Mouse (Mus musculus) hindbrain, embryonic 14.5 days (tissue): ENCODE data around the gene Pkn1. TPM values are rescaled to one million over a fixed set of nuclear protein-coding genes. Genes with fewer than 3 reads are reported as not detected.

Source experiments
- ATAC-seq: fragments of 200-750 bp; cut with Nextera tagmentation; 2 replicates; pipeline ENCODE4 v1.8.0; 2017; ENCODE audit warnings: moderate number of reproducible peaks, mild to moderate bottlenecking, moderate TSS enrichment, moderate library complexity; ENCODE audit not compliant: low FRiP score
- DNase-seq: peaks from one replicate; pipeline ENCODE4 v3.0.0-alpha.2; 2015; ENCODE audit warnings: low spot score
- H3K27ac ChIP-seq: fragments of 300-500 bp; sonication (generic); 2 replicates; pipeline ENCODE4 v1.5.1; 2014; ENCODE audit warnings: mild to moderate bottlenecking, moderate library complexity
- H3K27me3 ChIP-seq: fragments of 300-500 bp; sonication (generic); 2 replicates; pipeline ENCODE4 v1.6.1; 2014; ENCODE audit warnings: mild to moderate bottlenecking, low read length, mixed read lengths; ENCODE audit not compliant: control insufficient read depth, insufficient read depth
- H3K36me3 ChIP-seq: fragments of 300-500 bp; sonication (generic); replicated peaks from 2 replicates; pipeline ENCODE4 v1.6.1; 2014; ENCODE audit not compliant: control insufficient read depth, insufficient read depth
- H3K4me1 ChIP-seq: fragments of 300-500 bp; sonication (generic); replicated peaks from 2 replicates; pipeline ENCODE4 v1.6.1; 2014; ENCODE audit warnings: antibody characterized with exemption, low read length, mixed read lengths; ENCODE audit not compliant: control insufficient read depth, insufficient read depth
- H3K4me2 ChIP-seq: fragments of 300-500 bp; sonication (generic); replicated peaks from 2 replicates; pipeline ENCODE4 v1.6.1; 2014; ENCODE audit warnings: mild to moderate bottlenecking, moderate library complexity
- H3K4me3 ChIP-seq: fragments of 300-500 bp; sonication (generic); replicated peaks from 2 replicates; pipeline ENCODE4 v1.5.1; 2014; ENCODE audit warnings: mild to moderate bottlenecking, low read length
- H3K9ac ChIP-seq: fragments of 300-500 bp; sonication (generic); 2 replicates; pipeline ENCODE4 v1.6.1; 2014
- H3K9me3 ChIP-seq: fragments of 300-500 bp; sonication (generic); 2 replicates; pipeline ENCODE4 v1.6.1; 2016; ENCODE audit warnings: low read length; ENCODE audit not compliant: control insufficient read depth
- WGBS: fragments of 180-500 bp; shearing (Covaris S2); extraction: QIAGEN DNeasy Blood & Tissue Kit; methylation state at CpG from one replicate; pipeline ENCODE4 v1.1.7; 2014; 5-methylcytosine and 5-hydroxymethylcytosine counted together
- polyA plus RNA-seq: library from polyadenylated mRNA; unstranded; fragments of >200 nt; fragmentation: Nextera tagmentation; extraction: Ambion mirVana; gene quantifications from 2 replicates; pipeline ENCODE4 v1.2.1, GENCODE M21; 2014

Gene Pkn1
- polyA plus RNA-seq, 1 experiment from 2014 or later, result 30.4 TPM

GRCm38 (mm10) chr8:83739711-83740468 lies 40.9 kb upstream of the Pkn1 start:
- H3K36me3 ChIP-seq, result no peaks in the 10 kb centered on the region
- H3K9ac ChIP-seq, result no peak overlapping the region
- H3K27ac ChIP-seq, result no peak overlapping the region
- H3K4me1 ChIP-seq, result no peaks in the 10 kb centered on the region
- DNase-seq (no peak), ATAC-seq (no peak)
- H3K4me2 ChIP-seq, result peak overlapping the region; percentile 87
- H3K27me3 ChIP-seq, result peaks cover 22% of the 10 kb centered on the region
- no peaks in the 10 kb centered on the region for H3K9me3 ChIP-seq
- H3K4me3 ChIP-seq, result no peak overlapping the region
- 46% methylated on average over 8 of the region's 8 CpGs for WGBS

- ATAC-seq, result no peak
- WGBS, result 77% methylated on average over 10 of the region's 10 CpGs
- no peaks in the 10 kb centered on the region for H3K36me3 ChIP-seq
- no peak overlapping the region for H3K9ac ChIP-seq
- H3K4me3 ChIP-seq, result no peak overlapping the region
- peaks cover 22% of the 10 kb centered on the region for H3K27me3 ChIP-seq
- DNase-seq, result no peak
- H3K27ac ChIP-seq, result no peak overlapping the region
- no peaks in the 10 kb centered on the region for H3K9me3 ChIP-seq
- no peaks in the 10 kb centered on the region for H3K4me1 ChIP-seq
- H3K4me2 ChIP-seq, result peak overlapping the region; percentile 87
These were observed 40.2 kb upstream of the Pkn1 start for GRCm38 (mm10) chr8:83738949-83739710.

DNA sequence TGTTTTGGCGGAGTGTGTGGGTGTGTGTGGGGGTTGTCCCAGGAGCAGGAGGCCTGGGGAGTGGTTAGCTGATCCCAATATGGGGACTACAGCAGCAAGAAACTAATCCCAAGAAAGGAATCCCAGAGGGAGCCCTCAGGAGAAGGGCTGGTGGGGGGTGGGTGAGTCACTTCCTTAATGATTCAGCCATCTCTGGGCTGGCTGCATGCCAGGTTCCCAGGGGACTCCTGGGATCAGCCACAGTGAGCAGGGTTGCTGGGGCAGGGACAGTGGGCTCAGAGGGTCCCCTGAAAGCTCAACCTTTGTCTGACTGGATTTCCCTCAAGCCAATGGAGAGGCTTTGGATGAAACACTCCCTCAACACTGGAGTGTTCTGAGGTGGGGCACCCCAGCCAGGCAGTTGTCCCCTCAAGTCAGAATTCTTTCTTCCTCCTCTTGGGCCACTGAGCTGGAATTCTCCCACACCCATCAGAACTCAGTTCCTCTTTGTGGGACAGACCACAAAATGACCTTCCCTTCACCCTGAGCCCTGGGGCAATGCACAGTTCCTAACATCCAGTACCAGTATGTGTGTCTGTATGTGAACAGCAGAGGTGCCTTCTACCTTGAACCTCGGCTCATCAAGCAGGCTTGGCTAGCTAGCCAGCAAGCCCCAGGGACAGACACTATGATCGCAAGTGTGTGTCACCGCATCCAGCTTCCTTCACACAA lies 39.0 kb upstream of the Pkn1 start:
- no peak for DNase-seq
- 84% methylated on average over 4 of the region's 4 CpGs for WGBS
- ATAC-seq, result no peak
- no peaks in the 10 kb centered on the region for H3K9me3 ChIP-seq
- H3K27me3 ChIP-seq, result peaks cover 22% of the 10 kb centered on the region
- H3K4me2 ChIP-seq, result no peak overlapping the region
- no peak overlapping the region for H3K4me3 ChIP-seq
- H3K9ac ChIP-seq, result no peak overlapping the region
- H3K4me1 ChIP-seq, result no peaks in the 10 kb centered on the region
- H3K36me3 ChIP-seq, result no peaks in the 10 kb centered on the region
- H3K27ac ChIP-seq, result no peak overlapping the region

- 89% methylated on average over 4 of the region's 4 CpGs for WGBS
- H3K27me3 ChIP-seq, result peaks cover 22% of the 10 kb centered on the region
- H3K4me2 ChIP-seq, result no peak overlapping the region
- no peaks in the 10 kb centered on the region for H3K36me3 ChIP-seq
- no peak overlapping the region for H3K9ac ChIP-seq
- DNase-seq (no peak), ATAC-seq (no peak)
- H3K9me3 ChIP-seq, result no peaks in the 10 kb centered on the region
- H3K4me3 ChIP-seq, result no peak overlapping the region
- no peaks in the 10 kb centered on the region for H3K4me1 ChIP-seq
- H3K27ac ChIP-seq, result no peak overlapping the region
These were observed 38.4 kb upstream of the Pkn1 start for GRCm38 (mm10) chr8:83737346-83737745.

- no peak overlapping the region for H3K27ac ChIP-seq
- no peak overlapping the region for H3K4me2 ChIP-seq
- WGBS, result 97% methylated on average over 4 of the region's 4 CpGs
- no peaks in the 10 kb centered on the region for H3K36me3 ChIP-seq
- no peak for DNase-seq
- H3K4me3 ChIP-seq, result no peak overlapping the region
- H3K27me3 ChIP-seq, result peaks cover 19% of the 10 kb centered on the region
- no peak for ATAC-seq
- no peaks in the 10 kb centered on the region for H3K4me1 ChIP-seq
- no peaks in the 10 kb centered on the region for H3K9me3 ChIP-seq
- H3K9ac ChIP-seq, result no peak overlapping the region
These were observed 37.7 kb upstream of the Pkn1 start for GRCm38 (mm10) chr8:83736681-83737080.

DNA sequence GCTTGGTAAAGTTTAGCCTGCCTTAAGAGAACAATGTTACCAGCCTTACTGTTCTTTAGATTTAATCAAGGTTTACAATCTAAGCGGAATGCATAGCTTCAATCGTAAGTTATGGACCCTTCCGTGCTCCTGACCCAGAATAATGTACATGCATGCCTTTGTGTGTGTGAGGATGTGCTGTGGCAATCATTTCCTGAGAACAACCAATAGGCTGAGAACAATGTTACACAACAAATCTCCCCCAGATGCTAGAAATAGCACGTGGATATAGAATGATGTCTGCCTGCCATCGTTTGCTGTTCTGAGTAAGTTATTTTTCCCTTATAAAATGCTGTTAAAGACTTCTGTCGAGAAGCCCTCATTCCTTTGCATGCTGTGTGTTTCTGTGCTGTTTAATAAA lies 33.9 kb upstream of the Pkn1 start:
- H3K27ac ChIP-seq, result no peak overlapping the region
- no peak overlapping the region for H3K9ac ChIP-seq
- no peak overlapping the region for H3K4me3 ChIP-seq
- 85% methylated on average over 6 of the region's 6 CpGs for WGBS
- no peaks in the 10 kb centered on the region for H3K4me1 ChIP-seq
- no peak for DNase-seq
- no peaks in the 10 kb centered on the region for H3K9me3 ChIP-seq
- H3K4me2 ChIP-seq, result no peak overlapping the region
- ATAC-seq, result no peak
- H3K27me3 ChIP-seq, result no peaks in the 10 kb centered on the region
- no peaks in the 10 kb centered on the region for H3K36me3 ChIP-seq

DNA sequence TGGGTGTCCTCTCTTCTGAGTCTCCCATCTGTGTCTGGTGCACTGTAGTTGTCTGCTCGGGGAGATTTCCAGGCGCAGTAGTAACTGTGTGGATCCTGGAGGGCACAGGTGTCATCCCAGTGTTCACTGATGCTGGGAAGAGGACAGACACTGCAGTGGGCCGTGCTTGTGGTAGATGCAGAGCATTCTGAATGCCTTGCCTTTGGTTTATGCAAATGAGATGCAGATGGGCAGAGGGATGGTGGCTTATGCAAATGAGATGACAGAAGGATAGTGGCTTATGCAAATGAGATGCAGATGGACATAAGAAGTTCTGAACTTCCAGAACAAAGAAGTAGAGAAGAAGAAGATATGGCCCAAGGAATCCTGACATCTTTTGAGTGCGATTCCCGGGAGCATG lies 32.9 kb upstream of the Pkn1 start:
- H3K36me3 ChIP-seq, result no peaks in the 10 kb centered on the region
- H3K27me3 ChIP-seq, result no peaks in the 10 kb centered on the region
- H3K27ac ChIP-seq, result no peak overlapping the region
- no peak overlapping the region for H3K9ac ChIP-seq
- 68% methylated on average over 5 of the region's 5 CpGs for WGBS
- no peak overlapping the region for H3K4me3 ChIP-seq
- no peaks in the 10 kb centered on the region for H3K4me1 ChIP-seq
- no peak for ATAC-seq
- no peak for DNase-seq
- H3K4me2 ChIP-seq, result no peak overlapping the region
- H3K9me3 ChIP-seq, result no peaks in the 10 kb centered on the region

- Histone ChIP-seq H3K4me1 (no peaks in the 10 kb centered on the region), H3K27ac (no peak overlapping the region), H3K27me3 (no peaks in the 10 kb centered on the region), H3K9ac (no peak overlapping the region), H3K36me3 (peaks cover 23% of the 10 kb centered on the region), H3K9me3 (no peaks in the 10 kb centered on the region), H3K4me3 (no peak overlapping the region), H3K4me2 (no peak overlapping the region)
- DNase-seq, result no peak
- ATAC-seq, result no peak
- 86% methylated on average over 11 of the region's 11 CpGs for WGBS
These were observed 30.2 kb upstream of the Pkn1 start for GRCm38 (mm10) chr8:83729009-83729807.
